Mouse (Mus musculus) stomach, embryonic 16.5 days (tissue): ENCODE measurements around the gene Lcor. TPM values are rescaled to one million over a fixed set of nuclear protein-coding genes. Genes with fewer than 3 reads are reported as not detected.
A peak's percentile ranks its signal among the peaks of the same experiment; 100 is the strongest.

ENCODE experiments used
- ATAC-seq: fragments of 200-750 bp; cut with Nextera tagmentation; 2 replicates; pipeline ENCODE4 v1.8.0; 2017; ENCODE audit warnings: moderate number of reproducible peaks, moderate TSS enrichment; ENCODE audit not compliant: insufficient read depth, low FRiP score
- H3K27ac ChIP-seq: fragments of 300-500 bp; sonication (generic); 2 replicates; pipeline ENCODE4 v1.5.1; 2014; ENCODE audit warnings: low read length
- H3K27me3 ChIP-seq: fragments of 300-500 bp; sonication (generic); 2 replicates; pipeline ENCODE4 v1.6.1; 2014; ENCODE audit warnings: low read length, control low read depth, mixed read lengths; ENCODE audit not compliant: control insufficient read depth, insufficient read depth
- H3K36me3 ChIP-seq: fragments of 300-500 bp; sonication (generic); 2 replicates; pipeline ENCODE4 v1.6.1; 2014; ENCODE audit warnings: low read length; ENCODE audit not compliant: control insufficient read depth, insufficient read depth
- H3K4me1 ChIP-seq: fragments of 300-500 bp; sonication (generic); 2 replicates; pipeline ENCODE4 v1.6.1; 2014; ENCODE audit warnings: low read length, control low read depth, mixed read lengths; ENCODE audit not compliant: control insufficient read depth, insufficient read depth
- H3K4me2 ChIP-seq: fragments of 300-500 bp; sonication (generic); 2 replicates; pipeline ENCODE4 v1.6.1; 2014; ENCODE audit warnings: low read depth, low read length, mixed read lengths
- H3K4me3 ChIP-seq: fragments of 300-500 bp; sonication (generic); replicated peaks from 2 replicates; pipeline ENCODE4 v1.5.1; 2014; ENCODE audit warnings: mild to moderate bottlenecking, low read length
- H3K9ac ChIP-seq: fragments of 300-500 bp; sonication (generic); 2 replicates; pipeline ENCODE4 v1.6.1; 2014; ENCODE audit warnings: low read length
- H3K9me3 ChIP-seq: fragments of 300-500 bp; sonication (generic); replicated peaks from 2 replicates; pipeline ENCODE4 v1.6.1; 2016; ENCODE audit warnings: low read length, control low read depth; ENCODE audit not compliant: control insufficient read depth
- WGBS: fragments of 180-500 bp; shearing (Covaris S2); extraction: QIAGEN DNeasy Blood & Tissue Kit; methylation state at CpG from one replicate; pipeline ENCODE4 v1.1.7; 2014; 5-methylcytosine and 5-hydroxymethylcytosine counted together
- polyA plus RNA-seq: library from polyadenylated mRNA; unstranded; fragments of >200 nt; fragmentation: Nextera tagmentation; extraction: Ambion mirVana; gene quantifications from 2 replicates; pipeline ENCODE4 v1.2.1, GENCODE M21; 2015

Gene Lcor
- polyA plus RNA-seq, 1 experiment from 2014 or later: 17.3 TPM

- H3K4me3 ChIP-seq: peak overlapping the region; percentile 72
- H3K27ac ChIP-seq: peak overlapping the region; percentile 99
- no peaks in the 10 kb centered on the region for H3K27me3 ChIP-seq
- H3K4me2 ChIP-seq: peak overlapping the region; percentile 67
- peak overlapping the region; percentile 81 for H3K9ac ChIP-seq
- peak; percentile 83 for ATAC-seq
- H3K36me3 ChIP-seq: no peaks in the 10 kb centered on the region
- H3K4me1 ChIP-seq: peaks cover 11% of the 10 kb centered on the region
- no peaks in the 10 kb centered on the region for H3K9me3 ChIP-seq
- WGBS: under 1% methylated on average over 52 of the region's 91 CpGs
These were observed 540 bp downstream of the Lcor start for GRCm38 (mm10) chr19:41482909-41483444.

DNA sequence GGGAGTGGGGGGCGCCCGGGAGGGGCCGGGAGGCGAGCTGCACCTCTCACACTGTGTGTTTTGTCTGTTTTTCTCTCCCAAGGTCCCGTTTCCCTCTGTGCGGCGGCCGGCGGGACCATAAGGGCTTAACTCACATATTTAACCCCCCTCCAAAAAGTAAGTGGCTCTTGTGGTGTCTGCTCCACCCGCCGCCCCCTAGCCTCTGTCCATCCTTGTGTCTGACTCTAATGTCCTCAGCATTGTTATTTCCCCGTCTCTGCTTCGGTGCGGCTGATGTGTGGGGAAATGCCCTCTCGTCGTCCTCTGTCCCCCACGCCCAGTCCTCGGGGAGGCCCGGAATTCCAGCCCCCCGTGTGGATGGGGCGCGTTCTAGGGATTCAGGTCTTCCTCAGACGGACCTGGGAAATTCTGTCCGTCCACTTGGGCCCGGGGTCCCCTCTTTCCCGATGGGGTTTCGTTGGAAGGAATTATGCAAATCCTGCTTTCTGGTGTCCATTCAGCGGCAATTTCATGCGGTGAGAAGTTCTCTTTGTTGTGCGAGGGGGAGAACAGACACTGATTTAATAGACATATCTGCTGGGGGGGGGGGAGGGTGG lies 1.1 kb downstream of the Lcor start:
- no peak; the same call in 1 of the 2 replicates for ATAC-seq
- under 1% methylated on average over 29 of the region's 30 CpGs for WGBS

DNA sequence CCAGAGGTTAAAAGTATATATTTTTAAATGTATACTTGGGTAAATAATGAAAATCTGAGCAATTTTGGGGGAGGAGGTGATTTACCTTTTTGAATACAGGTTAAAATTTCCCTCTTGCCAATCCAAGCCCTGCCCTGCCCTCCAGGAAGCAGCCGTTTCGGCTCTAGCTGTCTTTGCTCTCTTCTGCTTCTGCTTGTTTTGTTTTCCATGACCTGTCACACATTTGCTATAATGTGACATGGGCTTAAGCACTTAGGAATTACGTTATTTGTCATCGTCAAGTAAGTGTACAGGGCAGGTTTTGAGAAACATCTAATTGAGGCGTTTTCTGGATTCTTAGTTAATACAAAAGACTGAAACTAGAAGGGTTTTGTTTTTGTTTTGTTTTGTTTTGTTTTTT lies 1.9 kb downstream of the Lcor start:
- H3K9ac ChIP-seq: peak overlapping the region; percentile 48
- no peaks in the 10 kb centered on the region for H3K9me3 ChIP-seq
- no peaks in the 10 kb centered on the region for H3K36me3 ChIP-seq
- H3K4me2 ChIP-seq: peak overlapping the region; percentile 52
- peaks cover 11% of the 10 kb centered on the region for H3K4me1 ChIP-seq
- H3K27me3 ChIP-seq: no peaks in the 10 kb centered on the region
- no peak for ATAC-seq
- no peak overlapping the region for H3K27ac ChIP-seq
- H3K4me3 ChIP-seq: peak overlapping the region; percentile 28
- WGBS: 20% methylated on average over 5 of the region's 5 CpGs

More for the DNA sequence above, 1.1 kb downstream of the Lcor start:
- Histone ChIP-seq H3K4me1 (peaks cover 11% of the 10 kb centered on the region), H3K9ac (peak overlapping the region; percentile 81), H3K4me3 (peak overlapping the region; percentile 72), H3K27me3 (no peaks in the 10 kb centered on the region), H3K9me3 (no peaks in the 10 kb centered on the region), H3K27ac (peak overlapping the region; percentile 99), H3K36me3 (no peaks in the 10 kb centered on the region), H3K4me2 (peak overlapping the region; percentile 67)

- WGBS: 30% methylated on average over 4 of the region's 4 CpGs
- peak; percentile 86 for ATAC-seq
These were observed 13.1 kb downstream of the Lcor start for GRCm38 (mm10) chr19:41495382-41496032.

DNA sequence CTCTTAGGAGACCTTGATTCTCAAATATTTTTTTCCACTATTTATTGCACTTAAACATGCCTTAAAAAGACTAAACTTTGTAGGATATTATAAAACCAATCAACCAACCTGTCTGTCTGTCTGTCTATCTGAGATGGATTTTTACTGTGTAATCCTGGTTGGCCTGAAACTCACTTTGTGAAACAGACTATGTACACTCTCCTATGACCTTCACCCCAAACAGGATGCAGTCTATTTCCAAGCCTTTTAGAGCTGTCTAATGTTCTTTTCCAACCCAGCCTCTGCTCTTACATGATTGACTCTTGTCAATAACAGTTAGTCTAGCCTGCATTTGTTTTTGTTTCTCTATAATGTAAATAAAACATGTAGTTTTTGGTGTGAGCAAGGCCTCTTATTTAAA lies 13.6 kb downstream of the Lcor start:
- Histone ChIP-seq H3K4me2 (no peak overlapping the region), H3K36me3 (no peaks in the 10 kb centered on the region; the same call in 1 of the 2 replicates), H3K27ac (no peak overlapping the region), H3K4me3 (no peak overlapping the region), H3K9me3 (no peaks in the 10 kb centered on the region), H3K27me3 (no peaks in the 10 kb centered on the region), H3K9ac (no peak overlapping the region), H3K4me1 (no peaks in the 10 kb centered on the region)
- no peak for ATAC-seq

More at GRCm38 (mm10) chr19:41495382-41496032, 13.1 kb downstream of the Lcor start:
- no peak overlapping the region for H3K9ac ChIP-seq
- no peaks in the 10 kb centered on the region for H3K27me3 ChIP-seq
- H3K27ac ChIP-seq: no peak overlapping the region
- no peaks in the 10 kb centered on the region; the same call in 1 of the 2 replicates for H3K36me3 ChIP-seq
- H3K4me1 ChIP-seq: no peaks in the 10 kb centered on the region
- H3K4me2 ChIP-seq: no peak overlapping the region
- H3K9me3 ChIP-seq: no peaks in the 10 kb centered on the region
- no peak overlapping the region for H3K4me3 ChIP-seq

DNA sequence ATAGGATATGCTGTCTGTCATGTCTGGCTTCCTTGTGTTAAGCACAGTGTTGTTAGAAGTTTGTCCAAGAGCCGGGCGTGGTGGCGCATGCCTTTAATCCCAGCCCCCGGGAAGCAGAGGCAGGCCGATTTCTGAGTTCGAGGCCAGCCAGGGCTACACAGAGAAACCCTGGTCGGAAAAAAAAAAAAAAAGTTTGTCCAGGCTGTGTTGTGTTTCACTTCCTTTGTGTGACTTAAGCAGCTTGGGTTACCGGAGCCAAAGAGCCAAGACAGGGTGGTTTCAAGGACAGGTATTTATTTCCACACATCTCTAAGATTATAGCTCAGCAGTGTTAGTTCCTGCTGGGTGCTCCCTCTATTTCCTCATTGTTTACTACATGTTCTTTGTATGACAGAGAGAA lies 25.4 kb downstream of the Lcor start:
- Histone ChIP-seq H3K4me2 (no peak overlapping the region), H3K9ac (no peak overlapping the region), H3K9me3 (no peaks in the 10 kb centered on the region), H3K4me1 (no peaks in the 10 kb centered on the region), H3K27me3 (no peaks in the 10 kb centered on the region), H3K27ac (no peak overlapping the region), H3K4me3 (no peak overlapping the region), H3K36me3 (no peaks in the 10 kb centered on the region)
- ATAC-seq: no peak
- 95% methylated on average over 8 of the region's 8 CpGs for WGBS

GRCm38 (mm10) chr19:41514836-41515235 lies 32.4 kb downstream of the Lcor start:
- Histone ChIP-seq H3K4me1 (no peaks in the 10 kb centered on the region), H3K36me3 (no peaks in the 10 kb centered on the region), H3K9ac (no peak overlapping the region), H3K9me3 (no peaks in the 10 kb centered on the region), H3K4me2 (no peak overlapping the region), H3K4me3 (no peak overlapping the region), H3K27me3 (no peaks in the 10 kb centered on the region), H3K27ac (no peak overlapping the region)
- ATAC-seq: no peak
- WGBS: 93% methylated on average over 1 of the region's 1 CpGs

- H3K4me3 ChIP-seq: no peak overlapping the region
- no peaks in the 10 kb centered on the region for H3K27me3 ChIP-seq
- H3K36me3 ChIP-seq: no peaks in the 10 kb centered on the region
- no peaks in the 10 kb centered on the region for H3K9me3 ChIP-seq
- 81% methylated on average over 1 of the region's 1 CpGs for WGBS
- no peak for ATAC-seq
- no peak overlapping the region for H3K27ac ChIP-seq
- H3K4me1 ChIP-seq: no peaks in the 10 kb centered on the region
- H3K9ac ChIP-seq: no peak overlapping the region
- H3K4me2 ChIP-seq: no peak overlapping the region
These were observed 33.1 kb downstream of the Lcor start for GRCm38 (mm10) chr19:41515549-41515948.

DNA sequence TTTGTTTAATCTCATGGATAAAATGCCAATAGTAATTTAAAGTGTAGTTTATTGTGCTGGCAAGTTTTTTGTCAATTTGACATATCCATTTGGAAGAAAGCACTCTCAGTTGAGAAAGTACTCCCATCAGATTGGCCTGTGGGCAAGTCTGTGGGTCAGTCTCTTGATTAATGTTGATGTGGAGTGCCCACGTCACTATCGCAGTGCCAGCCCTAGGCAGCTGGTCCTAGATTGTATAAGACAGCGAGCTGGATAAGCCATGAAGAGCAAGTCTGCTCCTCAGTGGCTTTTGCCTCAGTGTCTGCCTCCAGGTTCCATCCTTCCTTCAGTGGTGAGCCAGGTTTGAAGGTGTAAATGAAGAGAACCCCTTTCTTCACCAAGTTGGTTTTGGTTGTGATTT lies 34.6 kb downstream of the Lcor start:
- Histone ChIP-seq H3K4me3 (no peak overlapping the region), H3K27me3 (no peaks in the 10 kb centered on the region), H3K4me1 (peaks cover under 1% of the 10 kb centered on the region; the same call in 1 of the 2 replicates), H3K27ac (no peak overlapping the region), H3K9me3 (no peaks in the 10 kb centered on the region), H3K36me3 (no peaks in the 10 kb centered on the region), H3K4me2 (no peak overlapping the region), H3K9ac (no peak overlapping the region)
- 85% methylated on average over 3 of the region's 3 CpGs for WGBS
- no peak for ATAC-seq
